Mouse (Mus musculus) lung, adult 2 months (tissue): ENCODE measurements around the gene As3mt. TPM values are rescaled to one million over a fixed set of nuclear protein-coding genes. Genes with fewer than 3 reads are reported as not detected.
"Not testable (repeated sequence)": the region's sequence is repeated elsewhere in the genome, so short reads cannot be mapped to it uniquely, and the experiment has no call there.

Source experiments
- DNase-seq: peaks from one replicate; pipeline ENCODE4 v3.0.0; 2022
- H3K4me1 ChIP-seq: fragments of 200-500 bp; 2 replicates; pipeline ENCODE4 v1.6.1; 2011; ENCODE audit warnings: low read length; ENCODE audit not compliant: control insufficient read depth, insufficient read depth
- H3K4me3 ChIP-seq: fragments of 200-500 bp; replicated peaks from 2 replicates; pipeline ENCODE3; 2011; ENCODE audit warnings: low read depth, mild to moderate bottlenecking, control low read depth, low read length; ENCODE audit errors: extremely low read depth
- CTCF ChIP-seq: fragments of 200-500 bp; IDR thresholded peaks from 2 replicates; pipeline ENCODE4 v1.5.1; 2011; ENCODE audit warnings: mild to moderate bottlenecking, low read length, control low read depth; ENCODE audit not compliant: insufficient read depth
- POLR2A ChIP-seq: fragments of 200-500 bp; IDR thresholded peaks from 2 replicates; pipeline ENCODE4 v1.6.1; 2011; ENCODE audit warnings: low read depth, mild to moderate bottlenecking, control low read depth, low read length, borderline replicate concordance; ENCODE audit errors: extremely low read depth
- WGBS: fragments of 180-500 bp; shearing (Covaris S2); methylation state at CpG from one replicate; pipeline ENCODE4 v1.1.7; 2018; 5-methylcytosine and 5-hydroxymethylcytosine counted together
- polyA plus RNA-seq: library from polyadenylated mRNA; depleted of rRNA; stranded (reverse); fragments of >200 nt; gene quantifications from 2 replicates; pipeline ENCODE4 v1.2.3, GENCODE M21; 2012

As3mt gene
- polyA plus RNA-seq, 1 experiment = 14.9 TPM

DNA sequence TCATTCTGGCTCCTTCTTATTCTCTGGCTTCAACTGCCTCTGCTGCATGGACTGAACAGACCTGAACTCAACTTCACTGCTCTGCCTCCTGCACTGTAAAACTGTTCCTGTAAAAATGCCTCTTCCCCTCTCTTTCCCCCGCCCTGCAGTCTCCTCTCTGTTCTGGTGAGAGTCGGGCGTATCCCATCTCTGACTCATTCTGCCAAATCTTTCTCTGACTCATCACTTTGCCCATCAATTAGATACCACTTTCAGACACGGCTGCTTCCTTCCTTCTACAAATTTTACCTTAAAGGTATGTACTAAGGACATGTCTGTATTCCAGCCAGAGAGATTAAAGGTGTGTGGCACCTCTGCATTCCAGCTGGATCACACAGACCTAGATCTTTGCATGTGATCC, 10.9 kb downstream of the As3mt start:
- DNase-seq = no peak
- Histone ChIP-seq H3K4me3 (no peak overlapping the region), H3K4me1 (no peaks in the 10 kb centered on the region)
- 69% methylated on average over 4 of the region's 4 CpGs for WGBS
- TF ChIP-seq POLR2A = no peak
- TF ChIP-seq CTCF = no peak

DNA sequence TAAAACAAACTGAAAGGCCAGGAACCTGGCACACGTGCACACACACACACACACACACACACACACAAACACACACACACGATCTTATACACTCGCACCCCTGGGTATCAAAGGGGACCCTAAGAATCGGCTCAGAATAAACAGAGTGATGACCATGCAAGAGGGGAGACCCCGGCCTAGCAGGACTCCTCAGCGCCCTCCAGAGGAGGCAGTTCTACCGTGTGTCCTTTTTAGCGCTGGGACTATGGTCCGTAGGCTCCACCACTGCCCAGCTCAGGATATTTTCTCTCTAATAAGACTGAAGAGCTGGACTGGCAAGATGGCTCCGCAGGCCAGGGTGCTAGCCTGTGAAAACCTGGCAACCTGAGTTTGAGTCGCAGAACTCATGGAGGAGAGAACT, 17.2 kb downstream of the As3mt start:
- TF ChIP-seq POLR2A = no peak
- TF ChIP-seq CTCF = no peak
- no peak for DNase-seq
- 71% methylated on average over 11 of the region's 11 CpGs for WGBS
- Histone ChIP-seq H3K4me1 (no peaks in the 10 kb centered on the region), H3K4me3 (no peak overlapping the region)

DNA sequence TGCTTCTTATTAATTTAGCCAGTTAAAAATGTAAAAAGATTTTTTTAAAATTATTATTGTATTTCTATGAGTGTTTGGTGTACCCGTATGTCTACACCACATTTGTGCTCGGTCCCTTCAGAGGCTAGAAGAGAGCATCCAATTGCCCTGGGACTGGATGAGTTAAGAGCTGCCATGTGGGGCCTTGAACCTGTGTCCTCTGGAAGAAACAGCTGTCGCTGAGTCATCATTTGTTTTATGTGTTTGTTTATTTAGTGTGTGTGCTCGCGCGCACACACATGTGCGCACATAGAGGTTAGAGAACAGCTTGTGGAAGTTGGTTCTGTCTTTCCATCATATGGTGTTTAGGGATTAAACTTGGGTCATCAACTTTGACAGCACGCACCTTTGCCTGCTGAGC, 18.9 kb downstream of the As3mt start:
- no peaks in the 10 kb centered on the region for H3K4me1 ChIP-seq
- no peak overlapping the region for H3K4me3 ChIP-seq
- 99% methylated on average over 8 of the region's 8 CpGs for WGBS
- no peak for DNase-seq
- TF ChIP-seq POLR2A (no peak), CTCF (no peak)

DNA sequence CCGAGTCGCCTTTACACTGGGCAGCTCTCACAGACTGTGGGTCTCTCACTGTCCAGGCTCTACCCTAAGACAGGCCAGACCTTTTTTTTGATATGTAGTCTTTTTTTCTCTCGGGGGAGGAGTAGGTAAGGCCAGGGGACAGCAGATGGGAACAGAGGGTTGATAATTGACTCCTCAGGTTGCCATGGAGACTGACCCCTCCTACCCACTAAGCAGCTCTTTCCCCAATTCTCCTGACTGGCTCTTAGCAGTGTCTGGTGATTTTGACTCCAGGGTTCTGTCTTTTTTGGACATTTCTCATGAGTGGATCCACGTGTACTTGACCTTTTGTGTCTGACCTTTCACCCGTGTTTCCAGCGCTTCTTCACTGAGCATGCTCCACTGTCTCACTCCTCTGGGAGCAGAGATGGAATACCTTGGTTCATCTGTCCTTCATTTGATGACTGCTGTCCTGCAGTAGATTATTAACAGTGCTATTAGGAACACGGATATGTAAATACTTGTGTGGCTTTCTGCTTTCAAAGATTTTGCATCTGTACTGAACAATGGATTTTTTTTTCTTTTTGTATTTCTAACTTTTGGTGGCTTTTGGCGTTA, 20.0 kb downstream of the As3mt start:
- no peak for TF ChIP-seq POLR2A

DNA sequence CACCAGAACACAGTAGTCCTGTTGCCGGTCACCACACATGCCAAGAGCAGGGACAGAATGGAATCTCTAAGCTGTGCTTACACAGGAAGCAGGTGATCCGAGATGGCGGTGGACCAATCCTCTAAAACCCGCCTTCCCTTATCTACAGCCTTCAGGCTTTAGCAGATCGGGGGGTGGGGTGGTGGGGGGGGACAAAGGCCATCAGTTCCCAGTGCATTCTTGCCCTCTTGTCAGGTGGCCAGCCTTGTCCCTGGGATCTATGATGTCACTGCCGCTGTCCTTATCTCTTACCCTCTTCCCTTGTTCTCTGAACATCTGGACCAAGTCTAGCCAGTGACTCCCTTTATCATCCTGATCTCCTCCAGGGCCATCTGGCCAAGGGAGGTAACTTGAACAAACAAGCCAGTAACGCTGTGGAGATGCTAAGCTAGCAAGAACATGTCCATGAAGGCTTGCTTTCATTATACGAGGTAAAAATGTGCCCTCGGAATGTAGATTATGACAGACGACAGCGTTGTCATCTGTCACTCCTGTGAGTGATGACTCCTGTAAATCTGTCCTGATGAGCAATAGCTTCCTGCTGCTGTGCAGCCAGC, 20.8 kb downstream of the As3mt start:
- WGBS = 43% methylated on average over 11 of the region's 11 CpGs

More for the DNA sequence above, 20.0 kb downstream of the As3mt start:
- H3K4me3 ChIP-seq = no peak overlapping the region
- WGBS = 68% methylated on average over 8 of the region's 8 CpGs
- no peaks in the 10 kb centered on the region for H3K4me1 ChIP-seq
- DNase-seq = no peak

DNA sequence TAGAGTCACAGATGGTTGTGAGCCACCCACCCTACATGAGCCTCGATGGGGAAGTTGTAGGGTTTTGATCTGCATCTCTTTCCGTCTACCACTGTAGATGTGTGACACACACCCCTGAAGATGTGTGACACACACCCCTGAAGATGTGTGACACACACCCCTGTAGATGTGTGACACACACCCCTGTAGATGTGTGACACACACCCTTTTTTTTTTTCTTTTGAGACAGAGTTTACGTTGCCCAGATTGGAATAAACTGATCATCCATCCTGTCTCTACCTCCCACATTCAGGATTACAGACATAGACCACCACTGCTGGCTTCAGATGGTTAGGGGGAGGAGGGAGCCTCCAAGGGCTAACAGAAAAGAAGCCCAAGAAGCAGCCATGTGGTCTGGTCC, 21.7 kb downstream of the As3mt start:
- WGBS = 82% methylated on average over 3 of the region's 3 CpGs
- no peaks in the 10 kb centered on the region for H3K4me1 ChIP-seq
- TF ChIP-seq POLR2A (no peak), CTCF (no peak)
- no peak for DNase-seq
- H3K4me3 ChIP-seq = no peak overlapping the region

More for the DNA sequence above, 20.8 kb downstream of the As3mt start:
- Histone ChIP-seq H3K4me1 (no peaks in the 10 kb centered on the region), H3K4me3 (no peak overlapping the region)
- no peak for TF ChIP-seq CTCF
- TF ChIP-seq POLR2A = no peak
- no peak for DNase-seq

DNA sequence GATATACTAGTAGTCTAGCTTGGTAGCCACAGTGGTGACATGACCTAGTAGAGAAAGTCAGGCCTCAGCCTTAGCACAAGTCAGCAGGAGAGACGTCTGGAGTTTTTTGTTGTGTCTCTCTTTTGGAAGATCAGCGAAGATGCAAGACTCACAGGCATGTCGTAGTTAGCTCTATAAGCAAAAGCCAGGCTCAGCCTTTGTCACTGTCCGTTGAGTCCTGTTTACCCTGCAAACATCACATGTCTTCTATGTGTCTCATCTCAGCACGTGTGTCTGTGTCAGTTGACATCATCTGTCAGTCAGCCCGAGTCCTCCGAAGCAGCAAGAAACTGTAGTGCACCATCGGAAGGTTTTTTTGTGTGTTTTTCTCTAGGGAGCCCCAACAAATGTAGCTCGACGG, 24.1 kb downstream of the As3mt start:
- H3K4me3 ChIP-seq = no peak overlapping the region
- 90% methylated on average over 10 of the region's 10 CpGs for WGBS
- H3K4me1 ChIP-seq = no peaks in the 10 kb centered on the region
- DNase-seq = no peak
- no peak for TF ChIP-seq CTCF
- TF ChIP-seq POLR2A = no peak

DNA sequence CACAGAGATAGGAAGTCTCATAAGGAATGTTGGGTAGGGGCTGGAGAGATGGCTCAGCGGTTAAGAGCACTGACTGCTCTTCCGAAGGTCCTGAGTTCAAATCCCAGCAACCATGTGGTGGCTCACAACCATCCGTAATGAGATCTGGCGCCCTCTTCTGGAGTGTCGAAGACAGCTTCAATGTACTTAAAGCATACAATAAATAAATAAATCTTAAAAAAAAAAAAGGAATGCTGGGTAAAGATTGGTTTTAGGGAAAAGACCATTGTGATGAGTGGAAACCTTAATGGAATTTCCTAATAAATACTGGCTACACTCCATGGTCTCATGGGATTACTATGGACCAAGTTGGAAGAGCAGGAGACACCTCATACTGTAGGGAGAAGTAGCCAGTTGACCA, 25.4 kb downstream of the As3mt start:
- not testable (repeated sequence) for DNase-seq, H3K4me1 ChIP-seq, H3K4me3 ChIP-seq
- WGBS = 95% methylated on average over 5 of the region's 5 CpGs

DNA sequence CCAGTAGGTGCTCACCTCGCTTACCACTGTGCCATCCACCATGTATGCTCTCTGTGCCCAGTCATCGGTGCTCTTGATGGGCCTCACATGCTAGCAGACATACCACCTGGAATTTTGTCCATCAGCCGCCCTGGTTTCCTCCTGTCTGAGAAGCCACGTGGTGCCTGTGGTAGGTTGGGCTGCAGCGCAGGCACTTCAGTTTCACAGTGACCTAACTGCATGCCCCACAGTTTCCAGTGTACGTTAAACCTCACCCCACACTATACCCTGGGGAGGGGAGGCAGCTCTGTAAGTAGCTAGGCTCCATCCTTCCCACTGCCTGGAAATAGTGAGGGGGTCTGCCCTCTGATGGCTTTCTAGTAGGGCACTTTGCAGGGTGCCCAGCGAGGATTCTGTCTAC, 26.4 kb downstream of the As3mt start:
- no peak for DNase-seq
- H3K4me3 ChIP-seq = no peak overlapping the region
- 90% methylated on average over 7 of the region's 7 CpGs for WGBS
- TF ChIP-seq CTCF (no peak), POLR2A (no peak)
- no peaks in the 10 kb centered on the region for H3K4me1 ChIP-seq

DNA sequence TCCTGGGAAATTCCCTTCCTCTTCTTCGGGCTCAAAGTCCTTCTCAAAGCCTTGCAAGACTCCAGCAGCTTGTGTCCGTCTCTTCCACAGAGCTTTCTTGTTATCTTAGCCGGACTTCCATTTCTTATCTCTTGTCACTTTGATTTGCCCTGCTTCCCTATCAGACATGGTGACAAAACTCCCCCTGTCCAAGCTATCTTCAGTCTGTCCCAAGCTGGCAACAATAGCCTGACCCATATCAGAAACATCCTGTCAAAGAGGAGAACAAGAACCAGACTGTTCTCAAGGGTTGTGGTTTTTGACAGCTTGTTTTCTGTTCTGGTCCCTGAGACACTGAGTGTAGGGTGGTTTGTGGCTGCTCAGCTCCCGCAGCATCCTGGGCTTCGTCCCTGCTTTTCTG, 28.0 kb downstream of the As3mt start:
- TF ChIP-seq CTCF = no peak
- TF ChIP-seq POLR2A = no peak
- WGBS = 43% methylated on average over 5 of the region's 5 CpGs
- no peaks in the 10 kb centered on the region for H3K4me1 ChIP-seq
- DNase-seq = no peak
- H3K4me3 ChIP-seq = no peak overlapping the region

DNA sequence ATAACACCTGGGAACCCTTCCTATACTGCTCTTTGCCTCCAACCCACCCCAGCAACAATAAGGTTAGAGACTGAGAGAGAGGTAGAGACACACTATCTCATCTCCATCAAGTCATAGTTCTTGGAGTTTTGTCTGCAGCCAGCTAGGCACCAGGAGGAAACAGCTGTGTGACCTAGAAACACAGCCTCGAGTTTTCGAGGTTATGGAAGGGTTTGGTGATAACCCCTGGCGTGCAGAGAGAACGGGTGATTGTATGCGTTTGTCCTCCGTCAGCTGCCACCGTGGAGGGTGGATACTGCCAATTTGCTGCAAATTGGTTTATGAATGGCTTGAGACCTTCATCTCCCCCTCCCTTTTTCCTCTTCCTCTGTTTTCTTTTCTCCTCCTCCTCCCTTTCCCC, 29.8 kb downstream of the As3mt start:
- no peak for DNase-seq
- TF ChIP-seq CTCF (no peak), POLR2A (no peak)
- no peak overlapping the region for H3K4me3 ChIP-seq
- 60% methylated on average over 7 of the region's 7 CpGs for WGBS
- H3K4me1 ChIP-seq = no peaks in the 10 kb centered on the region
